Mouse (Mus musculus): ENCODE measurements at regions not wholly inside any gene's neighbourhood (a gene's known extent, or its start where the extent isn't known, plus 50 kb on each side); places are given as distances from the start of the nearest gene placed in this dataset.

GRCm38 (mm10) chr8:88883751-88884390 is 160.1 kb downstream of the Sall1 start:
- Histone ChIP-seq H3K27ac (no peak overlapping the region), H3K4me3 (no peak overlapping the region), H3K9me3 (no peaks in the 10 kb centered on the region), H3K27me3 (no peaks in the 10 kb centered on the region), H3K4me2 (replicated peaks) (no peak overlapping the region), H3K9ac (no peak overlapping the region), H3K4me1 (no peaks in the 10 kb centered on the region), H3K36me3 (no peaks in the 10 kb centered on the region)
- no peak for ATAC-seq (ENCODE audit: insufficient number of reproducible peaks, insufficient read depth, low FRiP score, low TSS enrichment)
- 88% methylated on average over 15 of the region's 15 CpGs for WGBS

DNA sequence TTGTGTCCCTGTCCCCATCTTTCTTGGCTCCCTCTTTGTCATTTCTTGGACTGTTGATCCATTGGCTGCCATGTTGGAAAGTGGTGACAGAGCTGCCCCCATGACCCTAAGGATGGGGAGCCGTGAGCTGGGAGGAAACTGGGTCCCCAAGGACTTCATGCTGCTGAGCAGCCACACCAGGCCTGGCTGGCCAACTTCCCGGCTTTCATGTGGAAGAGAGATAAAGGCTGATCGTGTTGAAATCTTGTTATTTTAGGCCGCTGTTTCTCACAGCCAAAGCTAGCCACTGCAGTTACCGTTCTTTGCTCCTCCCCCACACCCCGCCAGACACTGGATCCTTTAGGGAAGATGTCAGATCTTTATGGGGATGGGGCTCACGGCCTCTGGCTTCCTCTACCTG is 164.1 kb downstream of the Sall1 start:
- no peaks in the 10 kb centered on the region for H3K27me3 ChIP-seq
- H3K4me2 ChIP-seq (replicated peaks) = no peak overlapping the region
- no peak overlapping the region for H3K4me3 ChIP-seq
- ATAC-seq (ENCODE audit: insufficient number of reproducible peaks, insufficient read depth, low FRiP score, low TSS enrichment) = no peak
- H3K9me3 ChIP-seq = no peaks in the 10 kb centered on the region
- H3K9ac ChIP-seq = no peak overlapping the region
- 68% methylated on average over 7 of the region's 7 CpGs for WGBS
- H3K36me3 ChIP-seq = no peaks in the 10 kb centered on the region
- no peaks in the 10 kb centered on the region for H3K4me1 ChIP-seq
- no peak overlapping the region for H3K27ac ChIP-seq

DNA sequence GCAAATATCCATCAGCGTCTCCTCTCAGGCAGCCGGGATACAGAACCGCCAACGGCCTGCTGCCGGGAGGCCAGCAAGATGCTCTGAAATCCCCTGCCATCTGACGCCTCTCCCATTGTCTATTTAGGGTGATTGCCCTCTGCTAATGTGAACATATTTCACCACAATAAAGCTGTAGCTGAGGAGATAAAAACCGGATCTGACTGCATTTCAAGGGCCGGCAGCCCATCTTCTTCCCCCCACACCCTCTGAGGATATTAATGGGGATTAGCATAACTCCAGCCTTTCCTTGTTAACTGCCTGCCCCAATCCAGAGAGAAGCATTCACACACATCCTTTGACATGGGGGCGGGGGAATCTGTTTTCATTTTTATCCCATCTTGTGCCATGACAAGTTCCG is 166.0 kb downstream of the Sall1 start:
- Histone ChIP-seq H3K9me3 (no peaks in the 10 kb centered on the region), H3K36me3 (no peaks in the 10 kb centered on the region), H3K27ac (no peak overlapping the region), H3K4me2 (replicated peaks) (no peak overlapping the region), H3K4me1 (no peaks in the 10 kb centered on the region), H3K9ac (no peak overlapping the region), H3K27me3 (no peaks in the 10 kb centered on the region), H3K4me3 (no peak overlapping the region)
- 79% methylated on average over 10 of the region's 10 CpGs for WGBS
- no peak for ATAC-seq (ENCODE audit: insufficient number of reproducible peaks, insufficient read depth, low FRiP score, low TSS enrichment)

- no peaks in the 10 kb centered on the region for H3K9me3 ChIP-seq
- 92% methylated on average over 10 of the region's 10 CpGs for WGBS
- H3K4me2 ChIP-seq (replicated peaks) = no peak overlapping the region
- no peak overlapping the region for H3K4me3 ChIP-seq
- no peaks in the 10 kb centered on the region for H3K4me1 ChIP-seq
- no peak overlapping the region for H3K9ac ChIP-seq
- ATAC-seq (ENCODE audit: insufficient number of reproducible peaks, insufficient read depth, low FRiP score, low TSS enrichment) = no peak
- no peaks in the 10 kb centered on the region for H3K36me3 ChIP-seq
- H3K27ac ChIP-seq = no peak overlapping the region
- H3K27me3 ChIP-seq = no peaks in the 10 kb centered on the region
Measured at GRCm38 (mm10) chr8:88862846-88863455, 166.1 kb downstream of the Cyld start.

- no peaks in the 10 kb centered on the region for H3K4me1 ChIP-seq
- ATAC-seq (ENCODE audit: insufficient number of reproducible peaks, insufficient read depth, low FRiP score, low TSS enrichment) = no peak
- H3K4me3 ChIP-seq = no peak overlapping the region
- H3K27me3 ChIP-seq = no peaks in the 10 kb centered on the region
- WGBS = 86% methylated on average over 2 of the region's 2 CpGs
- no peaks in the 10 kb centered on the region for H3K9me3 ChIP-seq
- H3K36me3 ChIP-seq = no peaks in the 10 kb centered on the region
- H3K4me2 ChIP-seq (replicated peaks) = no peak overlapping the region
- no peak overlapping the region for H3K27ac ChIP-seq
- no peak overlapping the region for H3K9ac ChIP-seq
Measured at GRCm38 (mm10) chr8:88857216-88857615, 160.4 kb downstream of the Cyld start.

- Histone ChIP-seq H3K4me3 (no peak overlapping the region), H3K9ac (no peak overlapping the region), H3K36me3 (no peaks in the 10 kb centered on the region), H3K27ac (no peak overlapping the region), H3K4me2 (replicated peaks) (no peak overlapping the region), H3K4me1 (no peaks in the 10 kb centered on the region), H3K27me3 (no peaks in the 10 kb centered on the region), H3K9me3 (no peaks in the 10 kb centered on the region)
- 78% methylated on average over 8 of the region's 8 CpGs for WGBS
- no peak for ATAC-seq (ENCODE audit: insufficient number of reproducible peaks, insufficient read depth, low FRiP score, low TSS enrichment)
Measured at GRCm38 (mm10) chr8:88853200-88853599, 156.4 kb downstream of the Cyld start.

DNA sequence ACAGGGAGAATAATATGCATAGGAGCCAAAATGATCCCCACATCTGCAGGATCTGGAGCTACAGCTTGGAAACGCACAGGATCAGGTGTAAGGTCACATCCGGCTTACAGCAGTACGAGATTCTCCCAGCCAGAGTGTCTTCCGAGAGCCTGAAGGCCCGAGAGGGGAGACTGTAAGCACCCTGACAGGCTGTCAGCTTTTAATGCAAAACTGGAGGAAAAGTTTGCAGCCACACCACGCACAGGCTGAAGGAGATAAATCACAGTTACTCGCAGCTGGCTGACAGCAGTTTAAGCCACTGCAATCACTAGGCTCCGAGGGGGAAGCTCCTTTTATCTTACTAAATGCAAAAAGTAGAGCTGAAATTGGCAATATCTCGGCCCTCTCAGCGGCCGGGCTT is 149.1 kb downstream of the Cyld start:
- Histone ChIP-seq H3K27ac (no peak overlapping the region), H3K9ac (no peak overlapping the region), H3K27me3 (no peaks in the 10 kb centered on the region), H3K4me3 (no peak overlapping the region), H3K4me2 (replicated peaks) (no peak overlapping the region), H3K4me1 (no peaks in the 10 kb centered on the region), H3K36me3 (no peaks in the 10 kb centered on the region), H3K9me3 (no peaks in the 10 kb centered on the region)
- ATAC-seq (ENCODE audit: insufficient number of reproducible peaks, insufficient read depth, low FRiP score, low TSS enrichment) = no peak
- 58% methylated on average over 11 of the region's 11 CpGs for WGBS

- Histone ChIP-seq H3K27ac (no peak overlapping the region), H3K9me3 (no peaks in the 10 kb centered on the region), H3K4me2 (replicated peaks) (no peak overlapping the region), H3K9ac (no peak overlapping the region), H3K27me3 (no peaks in the 10 kb centered on the region), H3K4me1 (no peaks in the 10 kb centered on the region), H3K4me3 (no peak overlapping the region), H3K36me3 (no peaks in the 10 kb centered on the region)
- ATAC-seq (ENCODE audit: insufficient number of reproducible peaks, insufficient read depth, low FRiP score, low TSS enrichment) = no peak
- 71% methylated on average over 5 of the region's 5 CpGs for WGBS
Measured at GRCm38 (mm10) chr8:88844370-88844769, 147.5 kb downstream of the Cyld start.

DNA sequence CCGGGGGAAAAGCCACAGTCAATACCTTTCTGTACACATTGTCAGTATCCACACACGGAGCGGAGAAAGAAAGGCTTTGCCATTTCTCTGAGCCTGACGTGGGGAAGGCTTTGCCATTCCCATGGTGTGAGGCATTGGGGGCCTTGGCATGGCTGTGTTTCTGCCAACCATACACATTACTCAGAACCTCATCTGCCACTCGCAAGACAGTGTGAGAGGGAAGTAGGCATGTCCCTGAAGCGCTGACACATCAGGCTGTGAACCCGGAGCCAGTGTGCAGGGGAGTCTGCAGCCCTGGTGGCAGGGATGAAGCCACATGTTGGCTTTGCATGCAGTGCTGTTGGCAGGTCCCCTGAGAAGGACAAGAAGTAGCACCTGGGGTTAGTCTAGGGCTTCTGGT is 145.6 kb downstream of the Cyld start:
- no peaks in the 10 kb centered on the region for H3K36me3 ChIP-seq
- no peak overlapping the region for H3K9ac ChIP-seq
- WGBS = 82% methylated on average over 7 of the region's 7 CpGs
- no peaks in the 10 kb centered on the region for H3K9me3 ChIP-seq
- H3K27me3 ChIP-seq = 0 out of 2 replicates have a peak, but pooled peaks cover 4% of the 10 kb centered on the region
- no peak for ATAC-seq (ENCODE audit: insufficient number of reproducible peaks, insufficient read depth, low FRiP score, low TSS enrichment)
- no peak overlapping the region for H3K4me3 ChIP-seq
- H3K27ac ChIP-seq = no peak overlapping the region
- no peak overlapping the region for H3K4me2 ChIP-seq (replicated peaks)
- H3K4me1 ChIP-seq = no peaks in the 10 kb centered on the region

DNA sequence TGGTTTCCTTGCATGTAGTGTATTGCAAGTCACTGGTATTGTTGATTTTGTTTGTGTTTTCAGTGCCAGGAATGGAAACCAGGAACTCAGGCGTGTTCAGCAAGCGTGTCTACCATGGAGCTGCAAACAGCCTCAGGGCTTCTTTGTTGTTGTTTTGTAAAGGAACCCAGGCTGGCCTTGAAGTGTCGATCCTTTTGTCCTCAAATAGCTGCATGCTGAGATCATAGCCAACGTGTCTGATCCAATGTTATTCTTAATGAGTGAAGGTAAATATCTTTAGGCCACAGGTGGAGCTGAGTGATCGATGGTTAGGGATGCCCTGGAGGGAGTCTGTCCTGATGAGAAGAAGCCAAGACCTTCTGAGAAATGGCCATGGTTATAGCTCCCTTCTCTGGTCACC is 143.3 kb downstream of the Cyld start:
- no peak overlapping the region for H3K4me3 ChIP-seq
- H3K9me3 ChIP-seq = no peaks in the 10 kb centered on the region
- H3K9ac ChIP-seq = no peak overlapping the region
- 0 out of 2 replicates have a peak, but pooled peaks cover 4% of the 10 kb centered on the region for H3K27me3 ChIP-seq
- 65% methylated on average over 5 of the region's 5 CpGs for WGBS
- H3K27ac ChIP-seq = no peak overlapping the region
- no peaks in the 10 kb centered on the region for H3K36me3 ChIP-seq
- ATAC-seq (ENCODE audit: insufficient number of reproducible peaks, insufficient read depth, low FRiP score, low TSS enrichment) = no peak
- H3K4me1 ChIP-seq = peaks cover 8% of the 10 kb centered on the region
- H3K4me2 ChIP-seq (replicated peaks) = no peak overlapping the region

DNA sequence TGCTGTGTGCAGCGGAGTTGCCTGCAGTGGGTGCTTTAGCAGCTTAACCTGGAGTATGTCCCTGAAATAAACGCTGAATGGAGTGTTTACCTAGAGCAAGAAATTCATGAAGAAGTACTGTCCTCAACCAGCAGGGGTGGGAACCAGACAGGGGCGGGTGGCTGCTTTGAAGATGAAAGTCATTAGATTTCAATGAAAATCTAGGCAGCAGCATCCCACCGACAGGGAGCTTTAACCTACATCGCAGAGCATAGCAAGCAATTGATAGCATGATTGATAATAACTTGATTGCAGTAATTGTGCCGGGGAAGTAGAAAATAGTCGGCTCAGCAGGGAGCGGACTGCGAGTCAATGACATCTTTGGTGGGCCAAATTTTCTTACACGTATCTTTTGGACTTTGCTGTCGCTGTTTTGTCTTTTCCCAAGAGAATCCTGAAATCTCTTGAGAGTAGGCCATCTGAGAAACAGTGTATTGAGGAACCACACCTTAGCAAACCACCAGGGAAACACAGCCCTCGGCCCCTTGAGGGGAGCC is 139.0 kb downstream of the Cyld start:
- no peak overlapping the region for H3K9ac ChIP-seq
- 0 out of 2 replicates have a peak, but pooled peaks cover 4% of the 10 kb centered on the region for H3K27me3 ChIP-seq
- H3K4me3 ChIP-seq = no peak overlapping the region
- H3K4me1 ChIP-seq = peaks cover 8% of the 10 kb centered on the region
- no peak overlapping the region for H3K4me2 ChIP-seq (replicated peaks)
- no peak for ATAC-seq (ENCODE audit: insufficient number of reproducible peaks, insufficient read depth, low FRiP score, low TSS enrichment)
- 61% methylated on average over 12 of the region's 12 CpGs for WGBS
- no peak overlapping the region for H3K27ac ChIP-seq
- H3K36me3 ChIP-seq = no peaks in the 10 kb centered on the region
- H3K9me3 ChIP-seq = 0 out of 2 replicates have a peak, but pooled peaks cover 5% of the 10 kb centered on the region

DNA sequence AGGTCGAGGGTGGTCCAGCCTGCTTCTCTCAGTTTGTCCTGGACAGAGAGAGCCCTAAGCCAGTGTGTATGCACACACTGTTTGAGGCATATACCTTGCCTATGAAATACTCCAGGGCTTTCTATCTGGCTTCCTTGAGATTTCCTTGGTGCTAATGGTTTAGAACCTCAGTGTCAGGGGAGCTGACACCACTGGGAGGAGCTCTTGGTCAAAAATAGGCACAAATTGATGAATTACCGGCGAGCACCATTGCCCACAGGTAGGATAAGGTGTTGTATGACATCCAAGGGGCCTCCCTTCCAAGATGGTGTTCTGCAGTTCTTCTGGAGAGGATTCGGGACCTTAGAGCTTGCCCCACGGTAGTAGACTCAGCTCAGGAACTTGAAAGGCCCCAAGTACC is 129.0 kb downstream of the Cyld start:
- no peak for ATAC-seq (ENCODE audit: insufficient number of reproducible peaks, insufficient read depth, low FRiP score, low TSS enrichment)
- Histone ChIP-seq H3K4me1 (no peaks in the 10 kb centered on the region), H3K27me3 (no peaks in the 10 kb centered on the region), H3K9ac (no peak overlapping the region), H3K36me3 (no peaks in the 10 kb centered on the region), H3K27ac (no peak overlapping the region), H3K4me3 (no peak overlapping the region), H3K9me3 (no peaks in the 10 kb centered on the region), H3K4me2 (replicated peaks) (no peak overlapping the region)
- WGBS = 59% methylated on average over 5 of the region's 5 CpGs

Measured in embryonic facial prominence, embryonic 12.5 days (tissue).